Mouse (Mus musculus): ENCODE measurements around the gene Fastkd1. TPM values are rescaled to one million over a fixed set of nuclear protein-coding genes. Genes with fewer than 3 reads are reported as not detected.

Fastkd1 gene
- polyA plus RNA-seq, 1 experiment from 2014 or later = 16.9 TPM

Other genes starting within 250 kb of the Fastkd1 start
- gene Lrp2, start 127.5 kb downstream of the Fastkd1 start, polyA plus RNA-seq (2014; fragmentation: Nextera tagmentation; extraction: Ambion mirVana) = 0.84 and 1.00 TPM in 2 replicates
- 16.3 and 19.9 TPM in 2 replicates for gene Bbs5, start 66.3 kb downstream of the Fastkd1 start, polyA plus RNA-seq (2014; fragmentation: Nextera tagmentation; extraction: Ambion mirVana)
- 0.51 and 0.52 TPM in 2 replicates for gene Klhl41, start 43.4 kb downstream of the Fastkd1 start, polyA plus RNA-seq (2014; fragmentation: Nextera tagmentation; extraction: Ambion mirVana)
- 125 and 134 TPM in 2 replicates for gene Ppig, start 9.0 kb upstream of the Fastkd1 start, polyA plus RNA-seq (2014; fragmentation: Nextera tagmentation; extraction: Ambion mirVana)
- 2.4 and 2.5 TPM in 2 replicates for gene Ccdc173, start 76.1 kb upstream of the Fastkd1 start, polyA plus RNA-seq (2014; fragmentation: Nextera tagmentation; extraction: Ambion mirVana)
- gene Phospho2, start 76.1 kb upstream of the Fastkd1 start, polyA plus RNA-seq (2014; fragmentation: Nextera tagmentation; extraction: Ambion mirVana) = 21.8 and 24.8 TPM in 2 replicates
- 42.8 and 47.3 TPM in 2 replicates for gene Klhl23, start 108.4 kb upstream of the Fastkd1 start, polyA plus RNA-seq (2014; fragmentation: Nextera tagmentation; extraction: Ambion mirVana)
- 316 and 339 TPM in 2 replicates for gene Ssb, start 148.0 kb upstream of the Fastkd1 start, polyA plus RNA-seq (2014; fragmentation: Nextera tagmentation; extraction: Ambion mirVana)
- gene Mettl5, start 172.1 kb upstream of the Fastkd1 start, polyA plus RNA-seq (2014; fragmentation: Nextera tagmentation; extraction: Ambion mirVana) = 41.6 and 44.0 TPM in 2 replicates
- gene Ubr3, start 183.7 kb upstream of the Fastkd1 start, polyA plus RNA-seq (2014; fragmentation: Nextera tagmentation; extraction: Ambion mirVana) = 19.6 and 21.6 TPM in 2 replicates

All from stomach, embryonic 14.5 days (tissue).